Mouse (Mus musculus) brain, embryonic 14.5 days (tissue): Measurements from ENCODE around the gene Gm39115.

Experiments used
- CTCF ChIP-seq: fragments of 200-500 bp; IDR thresholded peaks from 2 replicates; pipeline ENCODE4 v1.5.1; 2012; ENCODE audit warnings: inconsistent platforms, mild to moderate bottlenecking, moderate library complexity, borderline replicate concordance; ENCODE audit not compliant: insufficient read depth, insufficient read length; ENCODE audit errors: extremely low read depth
- POLR2A ChIP-seq: fragments of 200-500 bp; IDR thresholded peaks from 2 replicates; pipeline ENCODE4 v1.6.1; 2012; ENCODE audit warnings: mild to moderate bottlenecking, inconsistent platforms, borderline replicate concordance; ENCODE audit not compliant: poor library complexity, insufficient read depth, insufficient read length, severe bottlenecking; ENCODE audit errors: extremely low read depth

DNA sequence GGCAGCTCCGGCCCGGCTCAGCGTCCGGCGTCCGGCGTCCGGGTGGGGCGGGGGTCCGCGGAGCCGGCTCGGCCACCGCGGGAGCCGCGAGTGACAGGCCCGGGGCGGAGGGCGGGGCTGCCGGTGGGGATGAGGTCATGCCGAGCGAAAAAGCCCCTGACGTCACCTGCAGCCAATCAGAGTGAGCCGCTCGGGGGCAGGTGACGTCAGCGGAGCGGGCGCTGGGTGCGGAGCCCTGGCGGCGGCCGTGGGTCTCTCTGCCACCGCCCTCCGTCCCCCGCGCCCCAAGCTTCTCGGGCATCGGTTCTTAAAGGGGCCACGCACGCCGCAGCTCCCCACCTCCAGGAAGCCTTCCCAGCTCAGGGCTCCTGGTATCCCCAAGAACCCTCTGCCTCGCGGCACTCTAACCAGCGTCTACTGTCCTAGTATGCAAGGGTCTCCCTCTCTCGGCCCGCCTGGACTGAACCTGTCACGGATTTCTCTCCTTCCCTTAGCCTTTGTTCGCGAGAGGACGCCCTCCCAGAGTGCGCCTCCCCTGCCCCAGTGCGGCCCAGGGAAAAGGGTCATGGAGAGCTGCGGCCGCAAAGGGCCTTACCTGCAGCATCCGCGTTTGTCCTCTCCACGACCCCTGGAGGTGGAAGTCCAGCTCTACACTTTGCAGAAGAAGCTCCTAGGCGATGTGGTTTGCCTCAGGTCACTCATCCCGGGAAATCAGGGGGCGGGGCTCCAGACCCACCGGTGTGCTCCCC is 40.5 kb downstream of the Gm39115 start, which contains the start of gene Dusp8:
- TF ChIP-seq POLR2A (peak; percentile 72; the same call in 1 of the 2 replicates), CTCF (peak; percentile 47; the same call in 1 of the 2 replicates)
